Mouse (Mus musculus) limb, embryonic 14.5 days (tissue): ENCODE data around the gene Ccar1. TPM values are rescaled to one million over a fixed set of nuclear protein-coding genes. Genes with fewer than 3 reads are reported as not detected.
"Not testable (repeated sequence)": the region's sequence is repeated elsewhere in the genome, so short reads cannot be mapped to it uniquely, and the experiment has no call there.

Source experiments
- ATAC-seq: fragments of 200-750 bp; cut with Nextera tagmentation; 2 replicates; pipeline ENCODE4 v1.8.0; 2017; ENCODE audit warnings: low read depth, moderate number of reproducible peaks, moderate TSS enrichment; ENCODE audit not compliant: low FRiP score
- DNase-seq: peaks from one replicate; pipeline ENCODE4 v3.0.0-alpha.2; 2015; ENCODE audit warnings: low spot score
- H3K27ac ChIP-seq: fragments of 300-500 bp; sonication (generic); replicated peaks from 2 replicates; pipeline ENCODE4 v1.5.1; 2014; ENCODE audit warnings: low read depth, mild to moderate bottlenecking, low read length, moderate library complexity, mixed read lengths
- H3K27me3 ChIP-seq: fragments of 300-500 bp; sonication (generic); 2 replicates; pipeline ENCODE4 v1.6.1; 2014; ENCODE audit warnings: low read length, mixed read lengths; ENCODE audit not compliant: control insufficient read depth, insufficient read depth
- H3K36me3 ChIP-seq: fragments of 300-500 bp; sonication (generic); 2 replicates; pipeline ENCODE4 v1.6.1; 2014; ENCODE audit warnings: mild to moderate bottlenecking, low read length, moderate library complexity, mixed read lengths; ENCODE audit not compliant: control insufficient read depth, insufficient read depth
- H3K4me1 ChIP-seq: fragments of 300-500 bp; sonication (generic); 2 replicates; pipeline ENCODE4 v1.6.1; 2014; ENCODE audit warnings: antibody characterized with exemption, low read length, mixed read lengths; ENCODE audit not compliant: control insufficient read depth, insufficient read depth
- H3K4me2 ChIP-seq: fragments of 300-500 bp; sonication (generic); replicated peaks from 2 replicates; pipeline ENCODE4 v1.6.1; 2014; ENCODE audit warnings: low read depth, mild to moderate bottlenecking, low read length, moderate library complexity; ENCODE audit not compliant: severe bottlenecking
- H3K4me3 ChIP-seq: fragments of 300-500 bp; sonication (generic); replicated peaks from 2 replicates; pipeline ENCODE4 v1.5.1; 2014; ENCODE audit warnings: low read length
- H3K9ac ChIP-seq: fragments of 300-500 bp; sonication (generic); 2 replicates; pipeline ENCODE4 v1.6.1; 2014; ENCODE audit warnings: mild to moderate bottlenecking, low read depth, low read length, moderate library complexity; ENCODE audit not compliant: severe bottlenecking
- H3K9me3 ChIP-seq: fragments of 300-500 bp; sonication (generic); 2 replicates; pipeline ENCODE4 v1.6.1; 2016; ENCODE audit warnings: low read length; ENCODE audit not compliant: control insufficient read depth
- POLR2A ChIP-seq: fragments of 200-500 bp; IDR thresholded peaks from 2 replicates; pipeline ENCODE4 v1.8.0; 2012; ENCODE audit warnings: inconsistent platforms, mild to moderate bottlenecking, moderate library complexity, borderline replicate concordance; ENCODE audit not compliant: insufficient read depth, insufficient read length; ENCODE audit errors: extremely low read depth
- WGBS: fragments of 180-500 bp; shearing (Covaris S2); extraction: QIAGEN DNeasy Blood & Tissue Kit; methylation state at CpG from one replicate; pipeline ENCODE4 v1.1.7; 2014; 5-methylcytosine and 5-hydroxymethylcytosine counted together
- polyA plus RNA-seq, 2 experiments: library from polyadenylated mRNA; depleted of rRNA in 1 of 2; stranded (reverse) in 1 of 2; unstranded in 1 of 2; fragments of >200 nt; fragmentation: Nextera tagmentation in 1 of 2; extraction: Ambion mirVana in 1 of 2; gene quantifications; 2 replicates each; pipeline versions ENCODE4 v1.2.1 to v1.2.3; 2012 to 2014

Gene Ccar1
- polyA plus RNA-seq, 2 experiments: 77.9 to 116 TPM

- Histone ChIP-seq H3K27me3 (no peaks in the 10 kb centered on the region), H3K4me2 (no peak overlapping the region), H3K9ac (no peak overlapping the region), H3K27ac (no peak overlapping the region), H3K9me3 (no peaks in the 10 kb centered on the region), H3K36me3 (peaks cover 14% of the 10 kb centered on the region), H3K4me3 (no peak overlapping the region), H3K4me1 (no peaks in the 10 kb centered on the region)
- no peak for TF ChIP-seq POLR2A
- ATAC-seq: no peak
- DNase-seq: no peak
- 93% methylated on average over 2 of the region's 2 CpGs for WGBS
Measured at GRCm38 (mm10) chr10:62803296-62803695, 11.2 kb upstream of the Ccar1 start.

GRCm38 (mm10) chr10:62794221-62794620, 2.1 kb upstream of the Ccar1 start:
- ATAC-seq (no peak), DNase-seq (no peak)
- Histone ChIP-seq H3K36me3 (peaks cover 16% of the 10 kb centered on the region), H3K9ac (no peak overlapping the region), H3K4me1 (peaks cover 5% of the 10 kb centered on the region), H3K27ac (no peak overlapping the region), H3K4me2 (no peak overlapping the region), H3K4me3 (no peak overlapping the region), H3K9me3 (no peaks in the 10 kb centered on the region), H3K27me3 (no peaks in the 10 kb centered on the region)
- no peak for TF ChIP-seq POLR2A
- 94% methylated on average over 4 of the region's 4 CpGs for WGBS

- Histone ChIP-seq H3K4me1 (peaks cover 5% of the 10 kb centered on the region), H3K9me3 (no peaks in the 10 kb centered on the region), H3K36me3 (peaks cover 26% of the 10 kb centered on the region), H3K27ac (peak overlapping the region; percentile 93), H3K9ac (no peak overlapping the region), H3K27me3 (no peaks in the 10 kb centered on the region), H3K4me2 (peak overlapping the region; percentile 70), H3K4me3 (peak overlapping the region; percentile 100)
- ATAC-seq: 0 out of 2 replicates have a peak, but pooled peaks have one; percentile 8
- no peak for TF ChIP-seq POLR2A
- no peak for DNase-seq
- 29% methylated on average over 2 of the region's 2 CpGs for WGBS
Measured at GRCm38 (mm10) chr10:62793091-62793453, 986 bp upstream of the Ccar1 start.

- Histone ChIP-seq H3K36me3 (peaks cover 41% of the 10 kb centered on the region), H3K4me2 (peak overlapping the region; percentile 70), H3K4me1 (peaks cover 5% of the 10 kb centered on the region), H3K27ac (peak overlapping the region; percentile 93), H3K4me3 (peak overlapping the region; percentile 100), H3K9me3 (no peaks in the 10 kb centered on the region), H3K9ac (peak overlapping the region; percentile 98), H3K27me3 (no peaks in the 10 kb centered on the region)
- DNase-seq (no peak), ATAC-seq (peak; percentile 75)
- 2% methylated on average over 43 of the region's 78 CpGs for WGBS
- no peak for TF ChIP-seq POLR2A
Measured at GRCm38 (mm10) chr10:62791251-62792176, 572 bp downstream of the Ccar1 start.

- H3K27me3 ChIP-seq, ATAC-seq, H3K27ac ChIP-seq, H3K4me3 ChIP-seq, H3K9ac ChIP-seq, H3K4me1 ChIP-seq, H3K9me3 ChIP-seq, DNase-seq, H3K4me2 ChIP-seq: not testable (repeated sequence)
- WGBS: 100% methylated on average over 1 of the region's 1 CpGs
- H3K36me3 ChIP-seq: peaks cover 97% of the 10 kb centered on the region
Measured at GRCm38 (mm10) chr10:62781776-62782175, 10.3 kb downstream of the Ccar1 start.

- Histone ChIP-seq H3K4me1 (no peaks in the 10 kb centered on the region), H3K27me3 (no peaks in the 10 kb centered on the region), H3K27ac (no peak overlapping the region), H3K9me3 (no peaks in the 10 kb centered on the region), H3K36me3 (peaks cover 94% of the 10 kb centered on the region), H3K9ac (no peak overlapping the region), H3K4me3 (no peak overlapping the region), H3K4me2 (no peak overlapping the region)
- no peak for DNase-seq
- no peak for ATAC-seq
- 89% methylated on average over 6 of the region's 6 CpGs for WGBS
- TF ChIP-seq POLR2A: no peak
Measured at GRCm38 (mm10) chr10:62750781-62751180, 41.3 kb downstream of the Ccar1 start.
